Mouse (Mus musculus): Measurements from ENCODE around the gene Urad. TPM values are rescaled to one million over a fixed set of nuclear protein-coding genes. Genes with fewer than 3 reads are reported as not detected.

The Urad gene
- polyA plus RNA-seq, 1 experiment from 2014 or later = not detected

- H3K9me3 ChIP-seq (ENCODE audit: control insufficient read depth, low read length) = no peaks in the 10 kb centered on the region
- no peak overlapping the region for H3K27ac ChIP-seq (ENCODE audit: low read depth, low read length)
- WGBS = under 1% methylated on average over 25 of the region's 25 CpGs
- no peak overlapping the region for H3K4me2 ChIP-seq (ENCODE audit: low read depth, low read length)
- no peak for ATAC-seq (ENCODE audit: low read depth)
- no peak overlapping the region for H3K4me3 ChIP-seq (ENCODE audit: low read depth, low read length)
- H3K4me1 ChIP-seq (ENCODE audit: control insufficient read depth, insufficient read depth, low read length) = no peaks in the 10 kb centered on the region
- H3K9ac ChIP-seq (replicated peaks; ENCODE audit: low read depth, low read length) = no peak overlapping the region
- H3K27me3 ChIP-seq (ENCODE audit: control insufficient read depth, insufficient read depth, low read length) = peaks cover 69% of the 10 kb centered on the region
- H3K36me3 ChIP-seq (ENCODE audit: control insufficient read depth, insufficient read depth, low read length) = no peaks in the 10 kb centered on the region
These were observed 6.7 kb downstream of the Urad start for GRCm38 (mm10) chr5:147315432-147316075.

GRCm38 (mm10) chr5:147314646-147315431 is 7.4 kb downstream of the Urad start:
- WGBS = under 1% methylated on average over 39 of the region's 39 CpGs

GRCm38 (mm10) chr5:147312830-147313685 is 9.2 kb downstream of the Urad start:
- Histone ChIP-seq H3K9ac (replicated peaks; ENCODE audit: low read depth, low read length) (no peak overlapping the region), H3K9me3 (ENCODE audit: control insufficient read depth, low read length) (no peaks in the 10 kb centered on the region), H3K36me3 (ENCODE audit: control insufficient read depth, insufficient read depth, low read length) (no peaks in the 10 kb centered on the region), H3K4me3 (ENCODE audit: low read depth, low read length) (no peak overlapping the region), H3K27me3 (ENCODE audit: control insufficient read depth, insufficient read depth, low read length) (peaks cover 91% of the 10 kb centered on the region), H3K4me1 (ENCODE audit: control insufficient read depth, insufficient read depth, low read length) (no peaks in the 10 kb centered on the region), H3K4me2 (ENCODE audit: low read depth, low read length) (no peak overlapping the region), H3K27ac (ENCODE audit: low read depth, low read length) (no peak overlapping the region)
- no peak for ATAC-seq (ENCODE audit: low read depth)
- WGBS = 1% methylated on average over 27 of the region's 27 CpGs

More at GRCm38 (mm10) chr5:147314646-147315431, 7.4 kb downstream of the Urad start:
- Histone ChIP-seq H3K36me3 (ENCODE audit: control insufficient read depth, insufficient read depth, low read length) (no peaks in the 10 kb centered on the region), H3K9ac (replicated peaks; ENCODE audit: low read depth, low read length) (no peak overlapping the region), H3K9me3 (ENCODE audit: control insufficient read depth, low read length) (no peaks in the 10 kb centered on the region), H3K4me1 (ENCODE audit: control insufficient read depth, insufficient read depth, low read length) (no peaks in the 10 kb centered on the region), H3K27me3 (ENCODE audit: control insufficient read depth, insufficient read depth, low read length) (peaks cover 76% of the 10 kb centered on the region), H3K4me2 (ENCODE audit: low read depth, low read length) (no peak overlapping the region), H3K27ac (ENCODE audit: low read depth, low read length) (no peak overlapping the region), H3K4me3 (ENCODE audit: low read depth, low read length) (no peak overlapping the region)
- ATAC-seq (ENCODE audit: low read depth) = peak; percentile 33; the same call in 1 of the 2 replicates

GRCm38 (mm10) chr5:147309786-147310185 is 12.5 kb downstream of the Urad start:
- Histone ChIP-seq H3K4me3 (ENCODE audit: low read depth, low read length) (no peak overlapping the region), H3K9me3 (ENCODE audit: control insufficient read depth, low read length) (no peaks in the 10 kb centered on the region), H3K4me1 (ENCODE audit: control insufficient read depth, insufficient read depth, low read length) (peaks cover 4% of the 10 kb centered on the region; the same call in 1 of the 2 replicates), H3K36me3 (ENCODE audit: control insufficient read depth, insufficient read depth, low read length) (no peaks in the 10 kb centered on the region), H3K9ac (replicated peaks; ENCODE audit: low read depth, low read length) (no peak overlapping the region), H3K27ac (ENCODE audit: low read depth, low read length) (no peak overlapping the region), H3K27me3 (ENCODE audit: control insufficient read depth, insufficient read depth, low read length) (peaks cover 91% of the 10 kb centered on the region), H3K4me2 (ENCODE audit: low read depth, low read length) (no peak overlapping the region)
- no peak for ATAC-seq (ENCODE audit: low read depth)
- 6% methylated on average over 2 of the region's 2 CpGs for WGBS

- H3K9me3 ChIP-seq (ENCODE audit: control insufficient read depth, low read length) = no peaks in the 10 kb centered on the region
- no peaks in the 10 kb centered on the region for H3K36me3 ChIP-seq (ENCODE audit: control insufficient read depth, insufficient read depth, low read length)
- H3K4me1 ChIP-seq (ENCODE audit: control insufficient read depth, insufficient read depth, low read length) = peaks cover 4% of the 10 kb centered on the region; the same call in 1 of the 2 replicates
- H3K9ac ChIP-seq (replicated peaks; ENCODE audit: low read depth, low read length) = no peak overlapping the region
- H3K4me3 ChIP-seq (ENCODE audit: low read depth, low read length) = no peak overlapping the region
- H3K4me2 ChIP-seq (ENCODE audit: low read depth, low read length) = no peak overlapping the region
- 10% methylated on average over 9 of the region's 9 CpGs for WGBS
- no peak overlapping the region for H3K27ac ChIP-seq (ENCODE audit: low read depth, low read length)
- H3K27me3 ChIP-seq (ENCODE audit: control insufficient read depth, insufficient read depth, low read length) = peaks cover 92% of the 10 kb centered on the region
- ATAC-seq (ENCODE audit: low read depth) = no peak
These were observed 13.8 kb downstream of the Urad start for GRCm38 (mm10) chr5:147308451-147308850.

GRCm38 (mm10) chr5:147307398-147307785 is 14.8 kb downstream of the Urad start:
- H3K4me1 ChIP-seq (ENCODE audit: control insufficient read depth, insufficient read depth, low read length) = peaks cover 4% of the 10 kb centered on the region; the same call in 1 of the 2 replicates
- peaks cover 95% of the 10 kb centered on the region for H3K27me3 ChIP-seq (ENCODE audit: control insufficient read depth, insufficient read depth, low read length)
- no peaks in the 10 kb centered on the region for H3K9me3 ChIP-seq (ENCODE audit: control insufficient read depth, low read length)
- H3K9ac ChIP-seq (replicated peaks; ENCODE audit: low read depth, low read length) = no peak overlapping the region
- no peak overlapping the region for H3K27ac ChIP-seq (ENCODE audit: low read depth, low read length)
- ATAC-seq (ENCODE audit: low read depth) = no peak
- WGBS = 1% methylated on average over 12 of the region's 12 CpGs
- H3K36me3 ChIP-seq (ENCODE audit: control insufficient read depth, insufficient read depth, low read length) = no peaks in the 10 kb centered on the region
- H3K4me3 ChIP-seq (ENCODE audit: low read depth, low read length) = no peak overlapping the region
- no peak overlapping the region for H3K4me2 ChIP-seq (ENCODE audit: low read depth, low read length)

- Histone ChIP-seq H3K27me3 (ENCODE audit: control insufficient read depth, insufficient read depth, low read length) (peaks cover 95% of the 10 kb centered on the region), H3K9me3 (ENCODE audit: control insufficient read depth, low read length) (no peaks in the 10 kb centered on the region), H3K4me1 (ENCODE audit: control insufficient read depth, insufficient read depth, low read length) (peaks cover 4% of the 10 kb centered on the region; the same call in 1 of the 2 replicates), H3K4me3 (ENCODE audit: low read depth, low read length) (0 out of 2 replicates have a peak within 1 kb of the TSS, but pooled peaks have one; percentile 1), H3K4me2 (ENCODE audit: low read depth, low read length) (no peak within 1 kb of the TSS), H3K9ac (replicated peaks; ENCODE audit: low read depth, low read length) (no peak within 1 kb of the TSS), H3K27ac (ENCODE audit: low read depth, low read length) (no peak within 1 kb of the TSS), H3K36me3 (ENCODE audit: control insufficient read depth, insufficient read depth, low read length) (no peaks in the 10 kb centered on the region)
- peak; percentile 34; the same call in 1 of the 2 replicates for ATAC-seq (ENCODE audit: low read depth)
- WGBS = under 1% methylated on average over 61 of the region's 63 CpGs
These were observed 15.4 kb downstream of the Urad start, which contains the start of gene Cdx2 for GRCm38 (mm10) chr5:147306638-147307397. Gene Cdx2, minus strand, starts transcription at chr5:147307270.

All from neural tube, embryonic 14.5 days (tissue).